Mouse (Mus musculus) bone marrow macrophage, adult 2 months (primary cell): Measurements from ENCODE around the gene Azgp1.

Experiments
- CTCF ChIP-seq: IDR thresholded peaks from 2 replicates; pipeline ENCODE4 v1.5.1; 2012; ENCODE audit warnings: low read depth, mild to moderate bottlenecking, low read length, moderate library complexity
- POLR2A ChIP-seq: IDR thresholded peaks from 2 replicates; pipeline ENCODE4 v1.6.1; 2012; ENCODE audit warnings: mild to moderate bottlenecking, low read depth, low read length, borderline replicate concordance

GRCm38 (mm10) chr5:137947303-137947702 is 34.0 kb upstream of the Azgp1 start:
- TF ChIP-seq CTCF: no peak
- TF ChIP-seq POLR2A: no peak
